Mouse (Mus musculus) kidney, embryonic 16.5 days (tissue): ENCODE measurements around the gene Rcsd1. TPM values are rescaled to one million over a fixed set of nuclear protein-coding genes. Genes with fewer than 3 reads are reported as not detected.
A peak's percentile ranks its signal among the peaks of the same experiment; 100 is the strongest.
"Not testable (repeated sequence)": the region's sequence is repeated elsewhere in the genome, so short reads cannot be mapped to it uniquely, and the experiment has no call there.

Experiments used
- ATAC-seq: fragments of 200-750 bp; cut with Nextera tagmentation; 2 replicates; pipeline ENCODE4 v1.8.0; 2017; ENCODE audit warnings: moderate TSS enrichment; ENCODE audit not compliant: low FRiP score, low TSS enrichment
- H3K27ac ChIP-seq: fragments of 300-500 bp; sonication (generic); 2 replicates; pipeline ENCODE4 v1.5.1; 2014; ENCODE audit warnings: low read length
- H3K27me3 ChIP-seq: fragments of 300-500 bp; sonication (generic); 2 replicates; pipeline ENCODE4 v1.6.1; 2014; ENCODE audit warnings: low read length, control low read depth, mixed read lengths; ENCODE audit not compliant: insufficient read depth
- H3K36me3 ChIP-seq: fragments of 300-500 bp; sonication (generic); 2 replicates; pipeline ENCODE4 v1.6.1; 2014; ENCODE audit warnings: low read length, control low read depth, mixed read lengths; ENCODE audit not compliant: insufficient read depth
- H3K4me1 ChIP-seq: fragments of 300-500 bp; sonication (generic); 2 replicates; pipeline ENCODE4 v1.6.1; 2014; ENCODE audit warnings: low read length, control low read depth, mixed read lengths; ENCODE audit not compliant: insufficient read depth
- H3K4me2 ChIP-seq: fragments of 300-500 bp; sonication (generic); replicated peaks from 2 replicates; pipeline ENCODE4 v1.6.1; 2014; ENCODE audit warnings: low read depth, low read length
- H3K4me3 ChIP-seq: fragments of 300-500 bp; sonication (generic); 2 replicates; pipeline ENCODE4 v1.5.1; 2014; ENCODE audit warnings: mild to moderate bottlenecking, low read length
- H3K9ac ChIP-seq: fragments of 300-500 bp; sonication (generic); replicated peaks from 2 replicates; pipeline ENCODE4 v1.6.1; 2014; ENCODE audit warnings: low read length
- H3K9me3 ChIP-seq: fragments of 300-500 bp; sonication (generic); 2 replicates; pipeline ENCODE4 v1.6.1; 2016; ENCODE audit warnings: low read length, control low read depth
- WGBS: fragments of 180-500 bp; shearing (Covaris S2); extraction: QIAGEN DNeasy Blood & Tissue Kit; methylation state at CpG from one replicate; pipeline ENCODE4 v1.1.7; 2014; 5-methylcytosine and 5-hydroxymethylcytosine counted together
- polyA plus RNA-seq: library from polyadenylated mRNA; unstranded; fragments of >200 nt; fragmentation: Nextera tagmentation; extraction: Ambion mirVana; gene quantifications from 2 replicates; pipeline ENCODE4 v1.2.1, GENCODE M21; 2015

Gene Rcsd1
- polyA plus RNA-seq, 1 experiment from 2014 or later: 54.9 TPM

DNA sequence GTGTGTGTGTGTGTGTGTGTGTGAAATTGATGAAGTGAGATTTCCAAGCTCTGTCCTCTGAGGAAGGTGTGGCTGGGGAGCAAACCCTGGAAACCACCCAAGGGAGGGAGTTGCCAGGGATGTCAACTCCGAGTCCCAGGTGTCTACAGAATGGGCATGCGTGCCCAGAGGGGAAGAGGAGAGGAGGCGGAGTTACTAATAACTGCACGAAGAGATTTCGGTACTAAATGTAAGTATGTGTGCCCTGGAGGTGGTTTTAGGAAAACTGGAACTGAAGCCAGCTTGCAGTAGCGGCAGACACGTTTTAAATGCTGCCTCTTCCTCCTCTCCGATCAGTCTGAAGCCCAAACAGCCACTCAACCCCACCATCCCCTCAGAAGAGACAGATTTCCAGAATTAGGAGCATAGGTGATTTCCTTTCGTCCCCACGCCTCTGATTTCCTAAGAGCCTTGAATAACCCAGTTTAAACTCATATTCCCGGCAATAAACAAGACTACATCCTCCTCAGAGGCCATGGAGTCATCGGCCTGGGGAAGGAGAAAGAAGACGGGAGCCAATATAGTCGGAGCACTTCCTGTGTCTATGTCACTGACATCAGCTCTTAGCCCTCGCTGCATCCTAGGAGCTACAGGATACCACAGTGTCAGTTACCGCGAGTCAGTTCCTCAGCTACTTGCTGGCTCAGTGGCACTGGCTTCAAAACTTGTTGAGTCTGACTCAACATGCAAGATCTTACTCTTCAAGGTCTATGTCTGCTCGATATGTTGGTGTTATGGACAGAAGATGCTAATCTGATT, 27.3 kb downstream of the Rcsd1 start:
- 67% methylated on average over 18 of the region's 18 CpGs for WGBS
- Histone ChIP-seq H3K4me3 (no peak overlapping the region), H3K4me2 (no peak overlapping the region), H3K36me3 (peaks cover 10% of the 10 kb centered on the region), H3K4me1 (peaks cover 44% of the 10 kb centered on the region), H3K9ac (no peak overlapping the region), H3K9me3 (no peaks in the 10 kb centered on the region), H3K27ac (peak overlapping the region; percentile 19; the same call in 1 of the 2 replicates), H3K27me3 (no peaks in the 10 kb centered on the region)
- ATAC-seq: no peak

DNA sequence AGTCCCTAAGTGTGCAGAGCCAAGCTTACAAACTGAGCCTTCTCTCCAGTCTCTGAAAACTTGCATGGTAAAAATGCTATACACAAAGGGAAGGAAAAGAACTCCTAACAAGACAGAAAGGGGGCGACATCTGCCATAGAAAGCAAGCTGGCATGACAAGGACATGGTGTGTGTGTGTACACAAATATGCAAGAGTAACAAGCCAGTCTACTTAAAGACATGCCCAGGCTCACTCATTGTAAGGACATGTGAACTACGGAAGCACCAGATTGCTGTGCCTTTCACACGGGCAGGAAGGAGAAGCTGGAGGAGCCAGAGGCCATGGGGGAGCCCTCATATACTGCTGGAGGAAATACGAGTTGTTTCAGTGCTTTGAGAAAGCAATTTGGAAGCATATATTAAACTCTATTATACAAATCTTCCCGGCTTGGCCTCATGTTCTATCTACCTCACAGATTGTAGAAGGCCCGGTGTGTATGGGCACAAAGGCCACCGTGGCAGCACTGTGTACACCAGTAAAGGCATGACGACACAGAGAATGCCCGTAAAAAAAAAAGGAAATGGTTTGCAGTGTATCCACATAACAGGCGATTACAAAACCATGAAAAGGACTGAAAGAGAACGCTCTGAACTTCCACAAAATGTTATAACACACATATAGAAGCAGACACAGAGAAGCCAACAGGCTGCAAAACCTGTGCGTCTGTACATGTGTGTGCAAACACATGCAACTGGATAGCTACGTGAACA, 28.3 kb downstream of the Rcsd1 start:
- Histone ChIP-seq H3K9me3 (no peaks in the 10 kb centered on the region), H3K36me3 (peaks cover 10% of the 10 kb centered on the region), H3K4me3 (no peak overlapping the region), H3K4me2 (no peak overlapping the region), H3K9ac (no peak overlapping the region), H3K4me1 (peaks cover 34% of the 10 kb centered on the region), H3K27me3 (no peaks in the 10 kb centered on the region), H3K27ac (peak overlapping the region; percentile 33)
- WGBS: 46% methylated on average over 13 of the region's 13 CpGs
- ATAC-seq: 0 out of 2 replicates have a peak, but pooled peaks have one; percentile 6

DNA sequence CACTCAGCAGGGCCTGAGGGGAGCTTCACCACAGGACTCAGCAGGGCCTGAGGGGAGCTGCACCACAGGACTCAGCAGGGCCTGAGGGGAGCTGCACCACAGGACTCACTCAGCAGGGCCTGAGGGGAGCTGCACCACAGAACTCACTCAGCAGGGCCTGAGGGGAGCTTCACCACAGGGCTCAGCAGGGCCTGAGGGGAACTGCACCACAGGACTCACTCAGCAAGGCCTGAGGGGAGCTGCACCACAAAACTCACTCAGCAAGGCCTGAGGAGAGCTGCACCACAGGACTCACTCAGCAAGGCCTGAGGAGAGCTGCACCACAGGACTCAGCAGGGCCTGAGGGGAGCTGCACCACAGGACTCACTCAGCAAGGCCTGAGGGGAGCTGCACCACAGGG, 29.5 kb downstream of the Rcsd1 start:
- not testable (repeated sequence) for H3K4me2 ChIP-seq, ATAC-seq, H3K4me3 ChIP-seq, H3K9me3 ChIP-seq, H3K27me3 ChIP-seq, H3K9ac ChIP-seq
- Histone ChIP-seq H3K27ac (peak overlapping the region; percentile 57; the same call in 1 of the 2 replicates), H3K4me1 (peaks cover 30% of the 10 kb centered on the region), H3K36me3 (peaks cover 10% of the 10 kb centered on the region)

DNA sequence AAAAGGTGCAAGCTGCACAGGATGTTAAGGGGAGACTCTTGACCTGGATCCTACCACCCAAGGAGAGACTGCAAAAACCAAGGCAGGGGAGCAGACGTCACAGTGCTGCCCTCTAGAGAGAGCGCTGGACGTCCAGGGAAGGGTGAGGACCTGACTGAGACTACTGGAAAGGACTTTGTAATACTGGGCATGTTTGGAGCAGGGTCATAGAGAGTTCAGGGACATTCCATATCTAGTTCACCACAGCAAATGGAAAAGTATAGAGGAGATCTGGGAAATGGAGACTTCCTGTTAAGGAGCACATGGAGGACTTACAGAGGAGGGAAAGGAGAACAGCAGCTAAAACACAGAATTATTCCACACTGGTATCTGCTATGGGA, 29.9 kb downstream of the Rcsd1 start:
- 50% methylated on average over 3 of the region's 3 CpGs for WGBS
- Histone ChIP-seq H3K36me3 (peaks cover 10% of the 10 kb centered on the region), H3K9me3 (no peaks in the 10 kb centered on the region), H3K4me2 (no peak overlapping the region), H3K4me3 (no peak overlapping the region), H3K4me1 (peaks cover 25% of the 10 kb centered on the region), H3K27me3 (no peaks in the 10 kb centered on the region), H3K27ac (peak overlapping the region; percentile 57; the same call in 1 of the 2 replicates), H3K9ac (no peak overlapping the region)
- ATAC-seq: no peak

DNA sequence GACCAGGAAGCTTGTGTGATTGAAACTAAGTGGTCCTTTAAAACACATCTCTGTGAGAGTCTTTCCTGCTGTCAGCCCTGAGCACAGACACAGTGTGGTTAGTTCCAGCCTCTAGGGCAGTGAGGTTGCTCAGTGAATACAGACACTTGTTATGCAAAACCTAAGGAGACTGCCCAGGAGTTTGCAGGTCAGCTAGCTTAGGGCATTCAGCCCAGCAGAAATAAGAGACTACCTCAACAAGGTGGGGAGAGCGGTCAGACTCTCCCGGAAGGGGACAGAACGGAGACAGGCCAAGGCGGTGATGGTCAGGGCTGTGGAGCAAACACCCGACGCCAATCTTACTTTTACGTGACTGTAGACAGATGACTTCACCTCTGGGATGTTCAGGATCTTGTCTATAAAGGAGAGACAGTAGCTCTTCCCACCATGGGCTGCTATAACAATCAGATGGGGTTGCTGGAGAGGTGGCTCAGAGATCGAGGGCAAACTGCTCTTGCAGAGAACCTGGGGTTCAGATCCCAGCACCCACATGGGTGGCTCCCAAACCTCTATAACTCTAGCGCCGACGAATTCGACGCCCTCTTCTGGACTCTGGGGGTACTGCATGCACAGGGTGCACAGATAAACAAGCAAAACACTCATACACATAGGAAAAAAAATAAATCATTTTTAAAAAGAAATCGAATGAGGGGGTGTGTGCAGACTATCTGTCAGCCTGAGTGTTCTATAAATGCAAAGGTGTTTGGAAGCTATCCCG, 30.5 kb downstream of the Rcsd1 start:
- Histone ChIP-seq H3K4me1 (peaks cover 20% of the 10 kb centered on the region; the same call in 1 of the 2 replicates), H3K36me3 (peaks cover 10% of the 10 kb centered on the region), H3K4me3 (no peak overlapping the region), H3K27me3 (no peaks in the 10 kb centered on the region), H3K9ac (no peak overlapping the region), H3K9me3 (no peaks in the 10 kb centered on the region), H3K4me2 (no peak overlapping the region), H3K27ac (no peak overlapping the region)
- 79% methylated on average over 15 of the region's 15 CpGs for WGBS
- no peak for ATAC-seq

DNA sequence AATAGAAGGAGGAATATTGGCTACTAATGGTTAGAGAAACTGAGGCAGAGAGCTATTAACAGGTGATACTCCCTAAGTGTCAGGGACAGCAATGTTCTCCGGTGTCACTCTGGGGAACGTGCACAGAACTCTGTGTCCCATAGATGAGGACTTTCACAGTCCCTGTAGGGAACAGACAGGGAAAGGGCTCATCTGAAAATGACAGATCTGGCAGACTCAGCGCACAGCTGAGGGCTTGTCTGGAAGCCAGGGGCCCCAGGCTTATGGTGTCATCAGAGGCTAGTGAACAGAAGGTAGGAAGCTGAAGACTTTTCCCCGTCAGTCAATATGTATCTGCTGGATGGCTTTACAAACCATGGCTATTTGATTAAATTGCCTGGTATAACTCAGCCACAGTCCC, 32.0 kb downstream of the Rcsd1 start:
- peaks cover 19% of the 10 kb centered on the region; the same call in 1 of the 2 replicates for H3K4me1 ChIP-seq
- no peaks in the 10 kb centered on the region for H3K9me3 ChIP-seq
- 79% methylated on average over 4 of the region's 4 CpGs for WGBS
- H3K36me3 ChIP-seq: peaks cover 6% of the 10 kb centered on the region; the same call in 1 of the 2 replicates
- H3K27me3 ChIP-seq: no peaks in the 10 kb centered on the region
- no peak for ATAC-seq
- no peak overlapping the region for H3K9ac ChIP-seq
- no peak overlapping the region for H3K4me2 ChIP-seq
- H3K27ac ChIP-seq: no peak overlapping the region
- H3K4me3 ChIP-seq: no peak overlapping the region

DNA sequence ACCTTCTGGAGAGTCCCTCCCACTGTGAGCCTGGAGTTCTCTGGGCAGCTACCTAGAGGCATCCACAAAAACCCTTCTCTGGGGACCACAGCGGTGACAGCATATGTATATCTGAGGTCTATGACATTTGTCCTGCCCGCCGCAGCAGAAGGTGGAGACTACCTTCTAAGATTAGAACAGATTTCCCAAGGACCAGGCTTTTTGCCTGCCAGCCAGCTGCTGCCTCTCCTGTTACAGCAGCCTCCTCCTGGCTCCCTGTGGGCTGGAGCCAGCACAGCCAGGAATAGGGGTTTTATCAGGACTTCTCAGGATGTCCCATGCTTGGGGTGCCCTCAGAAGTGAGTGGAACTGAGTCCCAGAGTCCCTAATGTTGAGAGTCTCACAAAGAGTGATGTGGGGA, 32.6 kb downstream of the Rcsd1 start:
- Histone ChIP-seq H3K4me2 (no peak overlapping the region), H3K9me3 (no peaks in the 10 kb centered on the region), H3K27ac (no peak overlapping the region), H3K4me1 (peaks cover 15% of the 10 kb centered on the region; the same call in 1 of the 2 replicates), H3K4me3 (no peak overlapping the region), H3K9ac (no peak overlapping the region), H3K36me3 (peaks cover 6% of the 10 kb centered on the region; the same call in 1 of the 2 replicates), H3K27me3 (no peaks in the 10 kb centered on the region)
- WGBS: 82% methylated on average over 3 of the region's 3 CpGs
- ATAC-seq: no peak

DNA sequence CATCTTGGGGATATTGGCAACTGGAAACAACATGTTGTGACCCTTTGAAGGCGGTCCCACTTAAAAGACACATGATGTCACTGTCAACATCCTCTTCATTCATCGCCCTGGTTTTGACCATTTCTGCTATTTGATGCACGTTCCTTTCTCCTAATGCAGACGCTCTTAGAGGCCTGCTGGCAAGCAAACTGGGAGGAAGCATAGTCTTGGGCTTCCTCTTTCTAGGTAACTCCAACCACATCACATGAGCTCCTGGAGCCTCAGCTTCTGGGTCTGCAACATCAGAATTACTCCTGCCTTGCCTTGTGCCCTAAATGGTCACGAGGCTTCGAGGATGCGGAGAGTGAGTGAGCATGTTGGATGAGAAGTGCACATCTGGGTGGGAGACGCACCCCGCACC, 34.4 kb downstream of the Rcsd1 start:
- ATAC-seq: no peak
- no peak overlapping the region for H3K27ac ChIP-seq
- no peak overlapping the region for H3K9ac ChIP-seq
- WGBS: 94% methylated on average over 9 of the region's 9 CpGs
- no peaks in the 10 kb centered on the region for H3K9me3 ChIP-seq
- no peaks in the 10 kb centered on the region for H3K27me3 ChIP-seq
- H3K36me3 ChIP-seq: peaks cover 6% of the 10 kb centered on the region; the same call in 1 of the 2 replicates
- no peak overlapping the region for H3K4me3 ChIP-seq
- peaks cover 6% of the 10 kb centered on the region for H3K4me1 ChIP-seq
- no peak overlapping the region for H3K4me2 ChIP-seq

DNA sequence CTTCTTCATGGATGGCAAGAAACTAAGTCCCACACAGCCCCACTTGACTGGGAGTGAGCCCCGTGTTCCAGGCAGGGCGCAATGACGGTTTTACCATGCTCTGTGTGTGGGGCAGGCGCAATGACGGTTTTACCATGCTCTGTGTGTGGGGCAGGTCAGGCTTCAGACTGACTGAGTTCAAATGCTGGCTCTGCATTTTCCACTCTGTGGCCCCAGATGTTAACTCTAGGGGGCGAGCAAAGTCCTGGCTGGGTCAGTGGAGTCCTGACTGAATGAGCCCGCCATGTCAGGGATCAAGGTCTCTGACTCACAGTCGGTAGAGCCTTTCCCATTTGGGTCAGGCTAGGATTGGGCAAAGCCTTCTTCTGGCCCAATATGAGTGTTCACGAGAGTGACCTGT, 37.2 kb downstream of the Rcsd1 start:
- no peak overlapping the region for H3K9ac ChIP-seq
- H3K9me3 ChIP-seq: no peaks in the 10 kb centered on the region
- no peak overlapping the region for H3K4me2 ChIP-seq
- no peaks in the 10 kb centered on the region for H3K27me3 ChIP-seq
- no peak overlapping the region for H3K27ac ChIP-seq
- no peak overlapping the region for H3K4me3 ChIP-seq
- ATAC-seq: no peak
- peaks cover 26% of the 10 kb centered on the region for H3K4me1 ChIP-seq
- H3K36me3 ChIP-seq: no peaks in the 10 kb centered on the region
- 84% methylated on average over 9 of the region's 9 CpGs for WGBS
